Mouse (Mus musculus) forebrain, embryonic 10.5 days (tissue): ENCODE results near the gene Mns1. TPM values are rescaled to one million over a fixed set of nuclear protein-coding genes. Genes with fewer than 3 reads are reported as not detected.

Experiments used
- DNase-seq: peaks from one replicate; pipeline ENCODE4 v3.0.0-alpha.2; 2017; ENCODE audit warnings: low spot score; ENCODE audit errors: extremely low spot score
- H3K27ac ChIP-seq: fragments of 300-500 bp; sonication (generic); 2 replicates; pipeline ENCODE4 v1.5.1; 2016; ENCODE audit warnings: mild to moderate bottlenecking
- H3K27me3 ChIP-seq: fragments of 300-500 bp; sonication (generic); 2 replicates; pipeline ENCODE4 v1.6.1; 2016; ENCODE audit warnings: mild to moderate bottlenecking; ENCODE audit not compliant: poor library complexity, severe bottlenecking
- H3K36me3 ChIP-seq: fragments of 300-500 bp; sonication (generic); replicated peaks from 2 replicates; pipeline ENCODE4 v1.6.1; 2016; ENCODE audit warnings: mild to moderate bottlenecking, moderate library complexity
- H3K4me1 ChIP-seq: fragments of 300-500 bp; sonication (generic); 2 replicates; pipeline ENCODE4 v1.6.1; 2016
- H3K4me3 ChIP-seq: fragments of 300-500 bp; sonication (generic); 2 replicates; pipeline ENCODE4 v1.5.1; 2016; ENCODE audit warnings: mild to moderate bottlenecking, moderate library complexity
- H3K9me3 ChIP-seq: fragments of 300-500 bp; sonication (generic); 2 replicates; pipeline ENCODE4 v1.6.1; 2016; ENCODE audit warnings: mild to moderate bottlenecking, moderate library complexity
- WGBS: fragments of 180-500 bp; shearing (Covaris S2); methylation state at CpG from one replicate; pipeline ENCODE4 v1.1.7; 2016; 5-methylcytosine and 5-hydroxymethylcytosine counted together
- microRNA-seq: library from miRNA; unstranded; fragments of <30 nt; microRNA quantifications from one replicate; pipeline ENCODE4, GENCODE M21; 2017
- polyA plus RNA-seq: library from polyadenylated mRNA; unstranded; fragments of >200 nt; fragmentation: Nextera tagmentation; extraction: Ambion mirVana; gene quantifications from 2 replicates; pipeline ENCODE4 v1.2.1, GENCODE M21; 2016

Gene Mns1
- polyA plus RNA-seq, 1 experiment from 2014 or later, result 61.8 TPM

DNA sequence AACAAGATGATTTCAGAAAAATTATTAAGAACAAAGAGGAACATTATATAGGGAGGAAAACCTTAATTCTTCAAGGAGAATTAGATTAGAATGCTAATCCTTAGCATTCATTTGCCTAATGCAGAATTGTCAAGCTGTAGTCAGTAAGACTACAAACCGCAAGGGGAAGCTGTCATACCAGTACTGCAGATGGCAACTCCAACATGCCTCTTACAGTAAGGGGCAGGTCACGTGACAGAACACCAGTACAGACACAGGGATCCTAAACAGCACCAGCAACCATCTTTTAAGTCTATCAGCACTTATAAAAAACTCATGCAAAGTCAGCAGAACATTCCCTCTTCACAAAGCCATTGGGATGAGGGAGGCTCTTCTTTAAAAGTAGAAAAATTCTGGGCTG, 55.7 kb downstream of the Mns1 start:
- H3K27me3 ChIP-seq, result no peaks in the 10 kb centered on the region
- no peak for DNase-seq
- H3K4me3 ChIP-seq, result no peak overlapping the region
- WGBS, result 92% methylated on average over 2 of the region's 2 CpGs
- no peak overlapping the region for H3K27ac ChIP-seq
- peaks cover 13% of the 10 kb centered on the region for H3K36me3 ChIP-seq
- no peaks in the 10 kb centered on the region for H3K9me3 ChIP-seq
- peaks cover 16% of the 10 kb centered on the region for H3K4me1 ChIP-seq

DNA sequence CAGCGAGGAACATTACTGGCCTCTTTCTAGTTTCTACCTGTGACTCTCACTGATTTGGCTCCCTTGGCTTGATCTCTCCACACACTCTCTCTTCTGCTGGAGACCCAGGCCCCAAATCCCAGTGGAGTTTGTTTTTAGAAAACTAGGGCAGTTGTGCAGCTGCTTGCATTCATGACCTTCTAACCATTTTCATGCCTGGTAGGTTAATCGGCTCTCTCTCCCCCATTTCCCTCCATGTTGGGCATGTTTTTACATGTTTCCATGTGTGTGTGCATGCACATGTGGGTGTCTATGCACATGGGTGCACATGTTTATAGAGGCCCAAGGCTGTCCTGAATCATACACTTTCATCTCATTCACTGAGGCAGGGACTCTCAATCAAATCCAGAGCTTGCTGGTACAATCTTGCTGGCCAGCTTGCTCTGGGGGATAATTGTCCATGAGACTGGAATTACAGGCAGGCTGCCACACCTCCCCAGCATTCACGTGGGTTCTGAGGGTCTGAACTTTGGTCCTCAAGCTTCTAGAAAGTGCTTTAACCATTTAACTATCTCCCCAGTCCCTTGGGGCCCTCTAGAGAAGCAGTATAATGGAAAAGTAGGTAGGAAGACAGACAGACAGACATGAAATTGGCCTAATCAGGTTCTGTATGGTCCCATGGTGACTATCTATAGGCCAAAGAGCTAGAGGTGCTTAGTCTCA, 56.3 kb downstream of the Mns1 start:
- H3K27me3 ChIP-seq, result no peaks in the 10 kb centered on the region
- peaks cover 16% of the 10 kb centered on the region for H3K4me1 ChIP-seq
- peaks cover 6% of the 10 kb centered on the region for H3K36me3 ChIP-seq
- H3K4me3 ChIP-seq, result no peak overlapping the region
- 89% methylated on average over 3 of the region's 3 CpGs for WGBS
- H3K27ac ChIP-seq, result no peak overlapping the region
- no peak for DNase-seq
- no peaks in the 10 kb centered on the region for H3K9me3 ChIP-seq

DNA sequence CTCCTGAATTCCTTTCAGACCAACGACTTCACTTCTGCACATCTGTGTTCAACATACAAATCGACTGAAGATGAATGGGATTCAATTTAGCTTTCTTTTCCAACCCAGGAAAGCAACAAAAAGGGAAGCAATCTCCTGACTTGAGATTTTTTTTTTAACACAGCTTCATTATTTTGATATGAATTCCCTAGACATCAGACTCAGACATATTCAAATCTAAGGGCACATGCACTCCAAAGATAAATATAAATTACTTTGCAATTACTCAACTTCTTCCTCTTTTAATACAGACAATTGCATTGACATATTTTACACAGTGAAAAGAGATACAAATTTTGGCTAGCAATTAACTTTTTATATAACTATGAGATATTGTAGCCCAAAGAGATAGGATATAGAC, 58.9 kb downstream of the Mns1 start:
- Histone ChIP-seq H3K4me1 (peaks cover 8% of the 10 kb centered on the region), H3K4me3 (no peak overlapping the region), H3K27me3 (no peaks in the 10 kb centered on the region), H3K27ac (no peak overlapping the region), H3K36me3 (no peaks in the 10 kb centered on the region), H3K9me3 (no peaks in the 10 kb centered on the region)
- 79% methylated on average over 2 of the region's 2 CpGs for WGBS
- DNase-seq, result no peak

DNA sequence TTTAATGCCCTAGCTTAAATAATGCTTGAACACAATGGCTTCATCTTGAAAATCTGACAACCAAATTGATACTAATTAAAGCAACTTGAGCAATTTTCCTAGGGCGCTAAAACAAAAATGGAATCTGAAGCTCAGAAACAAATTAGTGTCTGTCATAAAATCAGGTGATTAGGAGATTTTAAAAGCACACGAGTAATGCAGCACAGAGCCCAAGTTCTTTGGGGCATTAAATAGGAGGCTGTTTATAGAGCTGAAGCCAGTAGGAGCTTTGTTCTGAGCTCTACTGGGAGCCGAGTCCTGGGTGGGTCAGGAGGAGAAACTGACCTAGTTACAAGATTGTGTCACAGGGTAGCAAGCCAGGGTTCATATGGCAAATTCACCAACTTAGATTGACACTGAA, 59.4 kb downstream of the Mns1 start:
- H3K4me1 ChIP-seq, result peaks cover 4% of the 10 kb centered on the region
- H3K4me3 ChIP-seq, result no peak overlapping the region
- H3K27ac ChIP-seq, result no peak overlapping the region
- DNase-seq, result no peak
- no peaks in the 10 kb centered on the region for H3K9me3 ChIP-seq
- H3K27me3 ChIP-seq, result no peaks in the 10 kb centered on the region
- H3K36me3 ChIP-seq, result no peaks in the 10 kb centered on the region
- WGBS, result 77% methylated on average over 3 of the region's 3 CpGs

Small RNA genes within 50 kb of the gene (microRNA-seq; reads per million reads assigned to microRNA genes)
- gene Gm28010, result not detected

Other genes starting within 250 kb of the Mns1 start
- gene Zfp280d, start 163.2 kb upstream of the Mns1 start, polyA plus RNA-seq, result 47.7 and 53.0 TPM in 2 replicates
- 75.5 and 89.5 TPM in 2 replicates for gene Tex9, start 54.2 kb downstream of the Mns1 start, polyA plus RNA-seq
- 16.5 and 16.8 TPM in 2 replicates for gene Rfx7, start 94.2 kb downstream of the Mns1 start, polyA plus RNA-seq
- gene Nedd4, start 224.3 kb downstream of the Mns1 start, polyA plus RNA-seq, result 634 and 643 TPM in 2 replicates